Mouse (Mus musculus) forebrain, embryonic 16.5 days (tissue): ENCODE measurements around the gene Slc16a14. TPM values are rescaled to one million over a fixed set of nuclear protein-coding genes. Genes with fewer than 3 reads are reported as not detected.

ENCODE experiments used
- ATAC-seq: fragments of 200-750 bp; cut with Nextera tagmentation; 2 replicates; pipeline ENCODE4 v1.8.0; 2017; ENCODE audit warnings: mild to moderate bottlenecking, moderate library complexity
- H3K27ac ChIP-seq: fragments of 300-500 bp; sonication (generic); 2 replicates; pipeline ENCODE4 v1.5.1; 2014; ENCODE audit warnings: low read length, control low read depth
- H3K27me3 ChIP-seq: fragments of 300-500 bp; sonication (generic); replicated peaks from 2 replicates; pipeline ENCODE4 v1.6.1; 2014; ENCODE audit warnings: low read length; ENCODE audit not compliant: control insufficient read depth, insufficient read depth
- H3K36me3 ChIP-seq: fragments of 300-500 bp; sonication (generic); 2 replicates; pipeline ENCODE4 v1.6.1; 2014; ENCODE audit not compliant: control insufficient read depth, insufficient read depth
- H3K4me1 ChIP-seq: fragments of 300-500 bp; sonication (generic); replicated peaks from 2 replicates; pipeline ENCODE4 v1.6.1; 2014; ENCODE audit warnings: low read length; ENCODE audit not compliant: control insufficient read depth, insufficient read depth
- H3K4me2 ChIP-seq: fragments of 300-500 bp; sonication (generic); 2 replicates; pipeline ENCODE4 v1.6.1; 2014; ENCODE audit warnings: mild to moderate bottlenecking, low read length, control low read depth
- H3K4me3 ChIP-seq: fragments of 300-500 bp; sonication (generic); replicated peaks from 2 replicates; pipeline ENCODE4 v1.5.1; 2014; ENCODE audit warnings: mild to moderate bottlenecking, low read length, control low read depth
- H3K9ac ChIP-seq: fragments of 300-500 bp; sonication (generic); replicated peaks from 2 replicates; pipeline ENCODE4 v1.6.1; 2014; ENCODE audit warnings: low read depth, low read length, control low read depth
- H3K9me3 ChIP-seq: fragments of 300-500 bp; sonication (generic); 2 replicates; pipeline ENCODE4 v1.6.1; 2016; ENCODE audit warnings: low read length; ENCODE audit not compliant: control insufficient read depth
- WGBS: fragments of 180-500 bp; shearing (Covaris S2); extraction: QIAGEN DNeasy Blood & Tissue Kit; methylation state at CpG from one replicate; pipeline ENCODE4 v1.1.7; 2014; 5-methylcytosine and 5-hydroxymethylcytosine counted together
- polyA plus RNA-seq: library from polyadenylated mRNA; unstranded; fragments of >200 nt; fragmentation: Nextera tagmentation; extraction: Ambion mirVana; gene quantifications from 2 replicates; pipeline ENCODE4 v1.2.1, GENCODE M21; 2015

Gene Slc16a14
- polyA plus RNA-seq, 1 experiment from 2014 or later, result 10.7 TPM

GRCm38 (mm10) chr1:84890503-84890902 lies 44.4 kb downstream of the Slc16a14 start:
- no peak overlapping the region for H3K4me2 ChIP-seq
- no peak overlapping the region for H3K9ac ChIP-seq
- ATAC-seq, result peak; percentile 19; the same call in 1 of the 2 replicates

DNA sequence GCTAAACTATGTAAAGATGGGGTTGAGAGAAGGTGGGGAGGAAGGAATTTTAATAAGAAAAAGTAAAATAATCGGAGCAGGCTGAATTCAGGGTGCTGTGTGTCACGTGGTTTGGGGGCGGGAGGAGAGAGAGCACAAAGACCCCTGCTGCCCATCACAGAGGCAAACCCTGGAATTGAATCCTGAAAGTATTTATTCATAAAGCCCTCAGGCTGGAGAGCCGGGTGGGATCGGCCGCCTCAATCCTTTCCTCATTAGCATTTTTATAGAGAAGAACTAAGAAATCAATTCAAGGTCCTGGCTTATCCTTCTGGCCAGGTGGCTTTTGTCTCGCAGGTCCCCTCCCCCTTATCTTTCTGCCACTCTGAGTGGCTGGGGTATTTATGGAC lies 44.9 kb downstream of the Slc16a14 start:
- WGBS, result 4% methylated on average over 7 of the region's 7 CpGs
- Histone ChIP-seq H3K4me3 (no peak overlapping the region), H3K27ac (no peak overlapping the region), H3K27me3 (no peaks in the 10 kb centered on the region), H3K9me3 (0 out of 2 replicates have a peak, but pooled peaks cover 2% of the 10 kb centered on the region), H3K4me2 (peak overlapping the region; percentile 20), H3K36me3 (no peaks in the 10 kb centered on the region), H3K4me1 (peaks cover 11% of the 10 kb centered on the region), H3K9ac (no peak overlapping the region)
- ATAC-seq, result peak; percentile 83

More at GRCm38 (mm10) chr1:84890503-84890902, 44.4 kb downstream of the Slc16a14 start:
- Histone ChIP-seq H3K4me3 (no peak overlapping the region), H3K9me3 (0 out of 2 replicates have a peak, but pooled peaks cover 2% of the 10 kb centered on the region), H3K4me1 (peaks cover 11% of the 10 kb centered on the region), H3K27ac (no peak overlapping the region), H3K27me3 (no peaks in the 10 kb centered on the region), H3K36me3 (no peaks in the 10 kb centered on the region)
- 56% methylated on average over 7 of the region's 7 CpGs for WGBS

DNA sequence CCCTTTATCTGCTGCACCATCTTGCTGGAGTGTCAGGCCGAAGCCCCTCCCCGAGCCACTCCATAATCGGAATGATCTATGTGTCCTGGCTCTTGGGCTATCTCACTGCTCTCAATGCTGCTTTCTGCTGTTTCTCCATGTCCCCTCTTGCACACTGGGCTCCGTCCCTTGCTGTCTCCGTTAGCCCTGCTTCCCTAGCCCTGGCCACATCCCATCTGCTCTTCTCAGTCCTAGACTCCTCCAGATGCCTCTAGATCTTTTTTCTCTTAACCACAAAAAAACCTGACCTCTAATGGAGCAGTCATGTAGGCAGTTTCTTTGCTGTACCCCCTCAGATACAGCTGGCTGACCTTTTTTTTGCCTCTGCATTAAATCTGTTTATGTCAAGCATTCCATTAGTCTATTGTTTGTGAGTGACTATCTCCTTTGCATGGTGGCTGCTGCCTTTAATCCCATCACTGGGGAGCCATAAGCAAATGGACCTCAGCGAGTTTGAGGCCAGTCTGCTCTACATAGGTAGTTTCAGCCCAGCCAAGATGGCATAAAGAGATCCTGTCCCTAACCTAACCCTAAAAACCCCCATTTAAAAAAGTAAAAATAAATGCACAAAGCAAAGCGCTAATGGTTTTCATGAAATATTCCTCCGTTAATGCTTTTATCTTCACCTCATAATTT lies 45.5 kb downstream of the Slc16a14 start:
- H3K4me3 ChIP-seq, result no peak overlapping the region
- peaks cover 11% of the 10 kb centered on the region for H3K4me1 ChIP-seq
- H3K9me3 ChIP-seq, result 0 out of 2 replicates have a peak, but pooled peaks cover 2% of the 10 kb centered on the region
- whole genome bisulfite sequencing, result 36% methylated on average over 8 of the region's 8 CpGs
- H3K4me2 ChIP-seq, result peak overlapping the region; percentile 20
- no peak overlapping the region for H3K27ac ChIP-seq
- no peak overlapping the region for H3K9ac ChIP-seq
- ATAC-seq, result peak; percentile 45
- H3K27me3 ChIP-seq, result no peaks in the 10 kb centered on the region
- H3K36me3 ChIP-seq, result no peaks in the 10 kb centered on the region

GRCm38 (mm10) chr1:84885921-84886320 lies 49.0 kb downstream of the Slc16a14 start:
- WGBS, result 91% methylated on average over 6 of the region's 6 CpGs
- no peak overlapping the region for H3K9ac ChIP-seq
- peaks cover 11% of the 10 kb centered on the region for H3K4me1 ChIP-seq

DNA sequence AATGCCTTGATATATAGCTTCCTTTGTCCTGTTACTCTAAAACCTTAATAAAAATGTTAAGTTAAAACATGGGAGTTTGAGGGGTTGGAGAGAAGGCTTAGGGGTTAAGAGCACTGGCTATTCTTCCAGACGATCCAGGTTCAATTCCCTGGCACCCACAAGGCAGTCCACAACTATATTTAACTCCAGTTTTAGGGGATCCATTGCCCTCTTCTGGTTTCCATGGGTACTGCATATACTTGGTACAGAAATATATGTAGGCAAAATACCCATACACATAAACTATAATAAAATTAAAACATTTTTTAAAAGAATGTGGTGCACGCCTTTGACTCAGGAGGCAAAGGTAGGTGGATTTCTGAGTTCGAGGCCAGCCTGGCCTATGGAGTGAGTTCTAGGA lies 49.8 kb downstream of the Slc16a14 start:
- no peak overlapping the region for H3K27ac ChIP-seq
- 92% methylated on average over 3 of the region's 3 CpGs for WGBS
- ATAC-seq, result no peak
- no peak overlapping the region for H3K9ac ChIP-seq
- H3K36me3 ChIP-seq, result no peaks in the 10 kb centered on the region
- H3K4me2 ChIP-seq, result no peak overlapping the region
- H3K4me1 ChIP-seq, result peaks cover 8% of the 10 kb centered on the region
- H3K27me3 ChIP-seq, result no peaks in the 10 kb centered on the region
- no peak overlapping the region for H3K4me3 ChIP-seq
- H3K9me3 ChIP-seq, result 0 out of 2 replicates have a peak, but pooled peaks cover 2% of the 10 kb centered on the region

More at GRCm38 (mm10) chr1:84885921-84886320, 49.0 kb downstream of the Slc16a14 start:
- no peak overlapping the region for H3K4me3 ChIP-seq
- no peaks in the 10 kb centered on the region for H3K36me3 ChIP-seq
- H3K27ac ChIP-seq, result no peak overlapping the region
- 0 out of 2 replicates have a peak, but pooled peaks cover 2% of the 10 kb centered on the region for H3K9me3 ChIP-seq
- no peaks in the 10 kb centered on the region for H3K27me3 ChIP-seq
- no peak overlapping the region for H3K4me2 ChIP-seq
- ATAC-seq, result no peak

DNA sequence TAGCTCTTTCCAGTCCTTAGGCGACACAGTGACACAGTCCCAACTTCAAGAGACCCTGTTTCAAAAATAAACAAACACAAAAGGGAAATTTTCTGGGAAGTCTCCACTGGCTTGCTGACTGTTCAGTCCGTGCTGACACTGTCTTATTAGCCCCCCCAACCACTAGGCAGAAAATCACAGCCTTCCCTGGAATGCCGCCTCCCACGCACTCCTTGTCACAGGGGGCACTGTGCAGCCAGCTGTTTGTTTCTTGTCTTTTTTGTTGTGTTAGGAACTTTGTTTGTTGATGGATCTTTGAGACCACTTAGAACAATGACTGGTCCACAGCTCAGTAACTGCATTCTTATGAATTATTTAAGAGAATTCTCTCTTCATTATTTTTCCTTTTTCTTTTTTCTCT lies 51.0 kb downstream of the Slc16a14 start:
- Histone ChIP-seq H3K4me2 (no peak overlapping the region), H3K4me1 (no peaks in the 10 kb centered on the region), H3K9ac (no peak overlapping the region), H3K36me3 (no peaks in the 10 kb centered on the region), H3K9me3 (0 out of 2 replicates have a peak, but pooled peaks cover 2% of the 10 kb centered on the region), H3K27me3 (no peaks in the 10 kb centered on the region), H3K27ac (no peak overlapping the region), H3K4me3 (no peak overlapping the region)
- WGBS, result 60% methylated on average over 4 of the region's 4 CpGs
- no peak for ATAC-seq

DNA sequence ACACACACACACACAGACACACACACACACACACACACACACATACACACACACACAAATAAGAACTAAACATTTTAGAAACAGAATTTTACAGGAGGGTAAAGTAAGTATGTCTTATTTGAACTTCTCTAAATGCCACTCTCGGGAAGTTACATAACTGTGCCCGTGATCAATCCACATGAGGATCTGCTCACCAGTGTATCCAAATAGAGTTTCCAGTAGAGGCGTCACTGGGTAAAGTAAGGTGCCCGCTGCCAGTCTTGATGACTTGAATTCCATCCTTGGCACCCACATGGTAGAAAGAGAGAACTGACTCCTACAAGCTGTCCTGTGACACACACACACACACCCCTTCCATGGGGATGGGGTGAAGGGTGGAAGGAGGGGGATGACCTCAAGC lies 52.0 kb downstream of the Slc16a14 start:
- no peaks in the 10 kb centered on the region for H3K4me1 ChIP-seq
- H3K36me3 ChIP-seq, result no peaks in the 10 kb centered on the region
- 93% methylated on average over 4 of the region's 4 CpGs for WGBS
- H3K9ac ChIP-seq, result no peak overlapping the region
- ATAC-seq, result no peak
- no peaks in the 10 kb centered on the region for H3K27me3 ChIP-seq
- H3K4me3 ChIP-seq, result no peak overlapping the region
- 0 out of 2 replicates have a peak, but pooled peaks cover 2% of the 10 kb centered on the region for H3K9me3 ChIP-seq
- H3K4me2 ChIP-seq, result no peak overlapping the region
- H3K27ac ChIP-seq, result no peak overlapping the region

- Histone ChIP-seq H3K27ac (no peak overlapping the region), H3K9ac (no peak overlapping the region), H3K27me3 (no peaks in the 10 kb centered on the region), H3K4me1 (no peaks in the 10 kb centered on the region), H3K9me3 (0 out of 2 replicates have a peak, but pooled peaks cover 2% of the 10 kb centered on the region), H3K36me3 (no peaks in the 10 kb centered on the region), H3K4me3 (no peak overlapping the region), H3K4me2 (no peak overlapping the region)
- ATAC-seq, result no peak
- WGBS, result 30% methylated on average over 2 of the region's 2 CpGs
Observed at GRCm38 (mm10) chr1:84882066-84882532, 52.8 kb downstream of the Slc16a14 start.

DNA sequence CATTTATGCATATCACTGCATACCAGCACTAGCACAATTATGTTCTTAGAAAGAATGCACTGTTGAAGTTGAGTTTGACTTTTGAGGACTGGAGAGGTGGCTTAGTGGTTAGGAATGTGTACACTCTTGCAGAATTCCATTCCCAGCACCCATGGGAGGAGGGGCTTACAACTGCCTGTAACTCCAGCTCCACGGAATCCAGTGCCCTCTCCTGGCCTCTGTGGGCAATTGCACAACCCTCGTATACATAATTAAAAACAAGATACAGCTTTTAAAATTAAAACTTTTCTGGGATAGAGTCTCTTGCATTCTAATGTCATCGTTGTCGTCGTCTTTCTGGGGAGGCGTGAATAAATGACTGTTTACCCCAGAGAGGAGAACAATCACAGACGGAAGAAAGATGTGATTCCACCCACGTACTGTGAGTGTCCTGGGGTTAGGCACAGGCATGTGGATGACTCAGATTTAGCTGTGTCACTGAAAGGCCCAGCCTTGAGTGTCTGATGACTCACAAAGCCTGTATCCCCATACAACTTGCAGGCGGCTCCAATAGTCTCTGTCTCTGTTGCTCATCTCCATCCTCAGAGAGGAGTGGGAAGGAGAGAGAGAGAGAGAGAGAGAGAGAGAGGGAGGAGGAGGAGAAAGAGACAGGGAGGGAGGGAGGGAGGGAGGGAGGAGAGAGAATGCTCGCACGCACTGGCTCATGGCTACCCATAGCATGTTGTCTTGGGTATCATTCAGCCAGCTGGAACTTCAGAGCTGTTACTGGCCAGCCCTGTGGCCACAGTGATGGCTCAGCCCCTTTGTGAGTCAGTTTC lies 53.5 kb downstream of the Slc16a14 start:
- H3K4me2 ChIP-seq, result no peak overlapping the region
- no peak overlapping the region for H3K27ac ChIP-seq
- no peaks in the 10 kb centered on the region for H3K4me1 ChIP-seq
- 0 out of 2 replicates have a peak, but pooled peaks cover 2% of the 10 kb centered on the region for H3K9me3 ChIP-seq
- WGBS, result 65% methylated on average over 11 of the region's 11 CpGs
- H3K36me3 ChIP-seq, result no peaks in the 10 kb centered on the region
- no peaks in the 10 kb centered on the region for H3K27me3 ChIP-seq
- no peak overlapping the region for H3K4me3 ChIP-seq
- ATAC-seq, result no peak
- no peak overlapping the region for H3K9ac ChIP-seq
